Mouse (Mus musculus) inflammation-experienced regulatory T-cells, adult 6 months (primary cell): ENCODE data around the gene Isg20. TPM values are rescaled to one million over a fixed set of nuclear protein-coding genes. Genes with fewer than 3 reads are reported as not detected.

Source experiments
- ATAC-seq: one replicate; pipeline ENCODE4 v1.8.0; 2017
- polyA plus RNA-seq, 3 experiments: library from polyadenylated mRNA; unstranded; fragments of 100-300 nt; shearing (Covaris generic); gene quantifications; one replicate each; pipeline ENCODE4 v1.2.1; 2017

The Isg20 gene
- polyA plus RNA-seq, 3 experiments from 2014 or later, result 89.9 to 95.8 (median 92.5) TPM

DNA sequence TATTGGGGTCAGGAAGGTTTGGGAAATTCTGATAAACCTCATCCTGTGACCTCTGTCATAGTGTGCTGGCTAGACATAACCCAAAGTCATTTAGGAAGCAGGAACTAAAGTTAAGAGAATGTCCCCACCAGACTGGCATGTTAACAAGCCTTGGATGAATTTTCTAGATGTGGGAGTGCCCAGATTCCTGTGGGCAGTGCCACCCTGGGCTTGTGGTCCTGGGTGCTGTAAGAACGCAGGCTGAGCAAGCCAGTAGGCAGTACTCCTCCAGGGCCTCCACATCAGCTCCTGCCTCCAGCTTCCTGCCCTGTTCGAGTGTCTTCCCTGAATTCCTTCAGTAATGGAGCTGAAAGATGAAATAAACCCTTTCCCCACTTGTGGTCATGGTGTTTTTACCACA is 9.0 kb upstream of the Isg20 start:
- no peak for ATAC-seq

DNA sequence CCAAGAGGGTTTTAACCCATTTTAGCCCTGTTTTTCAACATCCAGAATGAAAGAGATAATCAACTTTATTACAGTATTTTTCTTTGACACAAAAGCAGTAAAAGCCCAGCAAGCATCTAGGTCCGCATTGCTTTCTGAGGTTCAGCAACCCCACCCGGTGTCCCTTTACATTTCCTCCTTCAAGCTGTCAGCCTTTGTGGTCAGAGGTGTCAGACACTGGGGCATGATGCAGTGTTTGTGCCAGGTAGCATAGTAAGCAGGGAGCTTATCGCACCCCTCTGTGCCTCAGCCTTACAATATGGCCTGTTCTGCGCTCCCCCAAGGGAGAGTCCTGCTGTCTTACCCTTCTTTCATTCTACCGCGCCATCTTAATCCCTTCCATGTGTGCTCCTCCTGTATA is 4.2 kb upstream of the Isg20 start:
- no peak for ATAC-seq

DNA sequence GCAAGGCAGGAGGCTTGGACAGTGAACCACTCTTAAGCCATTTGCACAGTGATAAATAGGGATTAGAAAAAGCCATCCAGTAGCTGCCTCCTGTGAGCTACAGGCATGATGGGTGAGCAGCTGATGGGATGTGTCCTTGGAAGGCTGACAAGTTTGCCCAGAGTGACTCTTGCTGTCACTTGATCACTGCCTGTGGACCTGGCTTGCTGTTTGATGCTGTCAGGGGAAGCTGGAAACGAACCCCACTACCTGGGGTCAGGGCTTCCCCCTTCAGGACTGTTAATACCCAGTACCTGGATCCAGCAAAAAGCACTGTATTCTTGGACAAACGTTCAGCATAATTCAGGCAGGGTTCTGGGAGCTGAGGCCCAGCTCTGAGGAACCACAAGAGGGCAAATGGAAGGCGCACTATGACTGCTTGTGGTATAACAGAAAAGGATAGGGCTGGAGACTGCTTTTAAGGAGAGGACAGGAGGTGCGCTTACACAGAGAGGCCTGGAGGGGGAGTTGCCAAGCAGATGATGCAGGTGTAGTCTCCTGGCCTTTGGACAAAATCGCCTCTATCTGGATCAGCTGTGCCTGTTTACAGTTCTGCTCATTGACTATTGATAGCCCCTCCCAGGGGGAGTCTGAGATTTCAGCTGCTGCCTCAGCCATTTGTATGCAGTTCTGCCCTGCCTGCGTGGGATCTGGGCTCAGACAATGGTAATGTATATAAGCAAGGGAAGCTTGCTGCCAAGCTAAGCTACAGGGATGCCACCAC is 2.7 kb upstream of the Isg20 start:
- no peak for ATAC-seq

DNA sequence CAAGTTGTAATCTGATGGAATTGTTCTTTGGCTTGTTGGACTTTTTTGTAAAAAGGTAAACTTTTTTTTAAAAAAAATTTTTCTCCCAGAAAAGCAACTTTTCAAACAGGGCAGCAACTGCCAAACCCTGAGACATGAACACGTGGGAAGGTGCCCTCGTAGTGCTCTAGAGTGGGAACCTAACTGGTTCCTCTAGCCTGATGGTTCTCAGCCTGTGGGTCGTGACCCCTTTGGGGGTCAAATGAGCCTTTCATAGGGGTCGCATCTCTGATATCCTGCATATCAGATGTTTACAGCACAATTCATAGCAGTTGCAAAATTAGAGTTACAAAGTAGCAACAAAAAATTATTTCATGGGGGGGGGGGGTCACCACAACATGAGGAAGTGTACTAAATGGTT is 2.0 kb upstream of the Isg20 start:
- ATAC-seq, result no peak

DNA sequence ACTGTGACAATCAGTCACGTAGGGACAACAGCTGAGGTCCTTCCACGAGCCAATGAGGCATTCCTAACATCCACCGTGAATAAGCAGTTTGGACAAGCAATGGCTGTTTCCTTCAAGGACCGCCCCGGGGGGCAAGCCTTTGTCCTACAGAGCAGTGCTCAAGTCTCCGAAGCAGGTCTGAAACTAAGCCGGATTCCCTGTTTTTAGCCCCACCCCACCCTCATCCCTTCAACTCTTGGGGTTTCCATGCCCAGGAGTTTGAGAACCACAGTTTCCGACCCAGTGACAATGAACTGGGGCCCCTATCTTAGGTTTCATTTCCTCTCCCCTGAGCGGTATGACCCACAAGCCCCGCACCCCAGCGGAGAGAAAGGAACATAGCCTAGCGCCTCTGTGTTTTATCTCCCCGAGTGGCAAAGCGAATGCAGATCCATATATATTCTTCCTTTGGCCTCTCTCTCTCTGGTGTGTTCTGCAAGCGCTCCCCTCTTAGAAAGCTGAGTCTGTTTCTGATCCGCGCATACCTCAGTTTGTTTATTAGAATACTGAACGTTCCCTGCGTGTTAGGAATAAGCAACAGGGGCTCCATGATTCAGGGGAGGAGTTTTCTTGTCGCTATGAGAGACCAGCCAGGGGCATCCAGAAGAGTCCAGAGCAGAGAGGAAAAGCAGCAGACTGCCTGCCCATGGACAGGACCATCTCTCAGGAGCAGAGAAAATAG is 811 bp upstream of the Isg20 start:
- peak; percentile 75 for ATAC-seq

DNA sequence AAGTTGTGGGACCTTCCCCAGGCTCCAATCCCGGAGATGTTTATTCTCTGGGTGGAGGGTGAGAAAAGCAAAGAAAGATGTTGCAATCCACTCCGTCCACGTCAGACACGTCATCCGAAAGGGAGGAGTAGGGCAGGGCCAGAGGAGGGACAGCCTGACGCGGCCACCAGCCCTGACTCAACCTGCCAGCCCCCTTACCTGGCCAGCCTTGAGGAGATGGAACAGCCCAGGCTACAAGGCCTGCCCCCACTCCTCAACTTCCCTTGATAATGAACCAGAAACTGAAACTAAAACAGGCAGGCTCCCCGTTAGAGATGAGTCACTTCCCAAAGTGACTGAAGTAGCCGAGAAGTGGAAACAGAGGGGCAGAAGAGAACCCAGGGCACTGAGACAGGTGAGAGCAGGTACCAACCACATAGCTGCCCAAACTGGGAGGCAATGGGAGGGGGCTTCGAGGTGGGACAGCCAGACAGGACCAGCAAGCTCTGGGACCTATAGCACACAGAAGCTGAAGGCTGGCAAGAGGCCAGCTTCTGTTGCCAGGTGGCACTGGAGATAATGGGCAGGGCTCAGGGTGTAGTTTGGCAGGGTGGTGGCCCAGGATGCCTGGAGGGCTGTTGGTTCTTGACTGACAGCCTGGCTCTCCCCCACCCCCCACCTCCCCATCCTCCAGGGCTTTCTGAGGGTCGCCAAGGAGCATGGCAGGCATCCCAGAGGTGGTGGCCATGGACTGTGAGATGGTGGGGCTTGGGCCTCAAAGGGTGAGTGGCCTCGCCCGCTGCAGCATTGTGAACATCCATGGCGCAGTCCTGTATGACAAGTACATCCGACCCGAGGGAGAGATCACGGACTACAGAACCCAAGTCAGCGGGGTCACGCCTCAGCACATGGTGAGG is 673 bp downstream of the Isg20 start:
- peak; percentile 85 for ATAC-seq

DNA sequence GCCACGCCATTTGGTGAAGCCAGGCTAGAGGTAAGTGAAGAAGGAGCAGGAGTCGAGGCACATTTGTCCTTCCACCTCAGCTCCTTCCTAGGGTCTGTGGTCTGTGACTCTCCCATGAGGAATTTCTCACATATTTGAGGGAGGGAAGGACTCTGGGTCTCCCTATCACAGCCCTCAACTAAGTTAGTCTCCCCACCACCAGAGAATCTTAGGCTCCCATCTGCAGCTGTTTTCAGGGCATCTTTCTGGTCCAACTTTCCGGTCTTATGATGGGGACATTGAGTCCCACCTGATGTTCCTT is 1.3 kb downstream of the Isg20 start:
- no peak for ATAC-seq

DNA sequence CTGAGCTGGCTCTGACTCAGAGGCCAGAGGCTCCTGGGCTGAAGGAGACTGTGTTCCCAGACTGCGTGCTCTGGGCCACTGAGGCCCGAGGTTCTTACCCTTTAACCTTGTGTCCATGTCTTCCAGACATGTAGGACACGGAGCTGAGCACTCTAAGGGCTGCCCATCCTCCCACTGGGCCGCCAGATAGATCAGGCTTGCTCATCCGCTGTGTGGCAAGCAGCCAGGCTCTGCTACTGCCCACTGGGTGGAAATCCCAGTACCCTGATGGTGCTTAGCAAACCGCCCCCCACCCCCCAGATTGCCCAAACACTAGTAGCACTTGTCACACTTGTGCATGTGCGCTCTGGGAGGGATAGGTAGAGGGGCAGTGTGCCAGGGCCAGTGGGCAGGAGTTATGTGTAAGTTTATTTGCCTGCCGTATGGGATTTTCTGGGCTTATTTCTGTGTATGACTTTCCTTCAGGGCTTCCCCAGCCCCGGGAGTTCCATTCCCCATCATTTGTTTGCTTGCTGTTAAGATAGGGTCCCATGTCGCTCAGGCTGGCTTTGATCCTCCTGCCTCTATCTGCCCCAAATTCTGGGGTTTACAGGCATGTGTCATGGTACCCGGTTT is 1.8 kb downstream of the Isg20 start:
- no peak for ATAC-seq

DNA sequence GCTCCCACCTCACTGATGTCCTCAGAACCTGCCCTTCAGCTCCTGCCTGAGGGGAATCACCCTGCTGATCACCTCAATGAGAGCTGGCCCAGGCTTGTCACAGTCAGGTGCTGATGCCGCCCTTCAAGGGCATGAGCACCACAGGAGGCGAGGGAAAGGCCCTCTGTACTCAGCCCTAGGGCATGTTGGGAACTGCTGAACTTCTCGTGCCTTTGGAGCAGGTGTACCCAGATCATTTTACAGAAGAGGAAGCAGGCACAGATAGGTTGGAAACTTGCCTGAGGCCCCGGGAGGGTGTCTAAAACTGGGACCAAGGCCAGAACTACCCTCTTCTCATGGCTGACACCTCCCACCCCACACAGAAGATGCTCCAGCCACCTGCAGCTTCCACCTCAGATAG is 5.5 kb downstream of the Isg20 start:
- no peak for ATAC-seq

DNA sequence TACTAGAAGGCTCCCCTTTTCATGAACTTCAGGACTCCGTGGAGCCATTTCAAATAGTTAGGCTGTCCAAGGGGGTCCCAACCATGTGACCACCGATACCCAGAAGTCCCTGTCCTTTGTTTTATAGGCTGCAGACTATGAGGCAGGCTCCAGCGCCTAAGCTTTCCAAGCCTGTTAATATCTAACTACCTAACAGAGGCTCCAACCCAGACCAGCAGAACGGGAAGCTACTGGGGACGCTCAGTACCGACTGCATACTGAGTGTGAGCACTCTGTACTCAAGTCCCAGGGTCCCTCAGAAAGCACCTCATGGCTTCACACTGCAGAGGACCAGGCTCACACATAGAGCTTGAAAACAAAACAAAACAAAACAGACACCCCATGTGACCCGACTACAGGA is 9.3 kb downstream of the Isg20 start:
- ATAC-seq, result no peak

DNA sequence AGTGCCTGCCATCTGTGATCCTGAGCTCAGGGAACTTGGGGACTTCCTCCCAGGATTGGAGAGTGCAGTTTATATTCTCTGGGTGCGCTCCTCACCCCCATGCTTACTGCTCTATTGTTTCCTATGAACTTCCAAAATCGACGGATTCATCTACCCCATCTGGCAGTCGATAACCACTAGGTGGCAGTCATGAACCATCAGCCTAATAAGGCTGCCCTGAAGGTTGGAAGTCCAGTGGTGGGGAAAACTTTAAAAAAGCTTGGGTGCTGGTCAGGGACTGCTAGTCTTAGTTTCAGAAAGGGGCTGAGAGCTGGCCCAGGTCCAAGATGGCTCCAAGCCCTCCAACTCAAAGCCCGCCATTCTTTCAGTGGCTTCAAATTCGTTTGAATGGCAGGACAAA is 11.1 kb downstream of the Isg20 start:
- ATAC-seq, result peak; percentile 74

DNA sequence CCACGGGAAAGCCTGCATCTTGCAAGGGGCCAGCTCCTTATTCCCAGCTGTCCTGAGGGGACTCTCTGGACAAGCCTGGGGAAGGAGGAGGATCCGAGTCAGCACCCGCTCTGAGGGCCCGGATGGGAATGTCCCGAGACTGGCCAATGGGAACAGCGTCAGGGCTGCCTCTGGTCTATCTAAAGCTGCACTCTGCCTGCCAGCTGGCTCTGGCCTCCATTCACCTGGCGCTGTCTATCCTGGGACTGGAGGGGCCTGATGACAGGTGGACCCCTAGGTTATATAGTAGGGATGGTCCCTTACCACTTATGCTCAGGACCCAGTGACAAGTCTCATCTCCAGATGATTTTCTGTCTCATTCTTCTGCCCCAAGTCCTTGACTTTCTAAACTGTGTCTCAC is 11.6 kb downstream of the Isg20 start:
- ATAC-seq, result no peak

DNA sequence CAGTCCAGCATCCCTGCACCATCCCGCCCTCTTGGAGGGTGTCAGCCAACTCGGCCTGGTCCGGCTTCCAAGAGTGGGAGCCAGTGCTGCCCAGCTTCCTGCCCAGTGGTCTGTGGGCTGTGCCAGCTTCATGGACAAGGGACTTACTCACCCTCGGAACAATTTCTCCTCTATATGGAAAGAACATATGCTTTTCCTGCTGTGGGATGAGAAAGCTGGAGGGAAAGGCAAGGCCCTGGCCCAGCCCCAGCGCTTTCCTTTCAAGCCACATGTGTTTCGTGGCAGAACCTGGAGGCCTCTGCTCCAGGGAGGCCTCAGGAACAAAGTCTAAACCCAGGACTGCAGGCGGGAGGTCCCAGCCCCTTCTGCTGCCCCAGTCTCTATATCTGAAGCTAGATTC is 12.5 kb downstream of the Isg20 start:
- ATAC-seq, result no peak

DNA sequence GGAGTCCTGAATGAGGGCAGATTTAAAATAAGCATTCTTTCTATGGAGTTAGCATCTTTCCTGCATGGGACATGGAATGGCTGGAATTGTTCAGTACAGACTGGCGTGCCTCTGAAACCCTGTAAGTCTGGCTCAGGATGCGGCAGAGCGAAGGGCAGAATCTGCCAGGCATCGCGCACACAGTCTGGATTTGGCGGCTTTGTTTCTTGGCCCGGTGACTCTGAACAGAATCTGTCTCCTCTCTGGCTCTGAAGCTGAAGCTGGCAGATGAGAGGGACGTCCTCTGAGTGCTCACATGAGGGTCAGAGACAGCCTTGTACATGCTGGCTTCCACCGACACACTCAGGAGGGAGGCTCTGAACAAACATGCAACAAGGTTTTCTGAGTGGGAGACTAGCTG is 12.9 kb downstream of the Isg20 start:
- no peak for ATAC-seq

DNA sequence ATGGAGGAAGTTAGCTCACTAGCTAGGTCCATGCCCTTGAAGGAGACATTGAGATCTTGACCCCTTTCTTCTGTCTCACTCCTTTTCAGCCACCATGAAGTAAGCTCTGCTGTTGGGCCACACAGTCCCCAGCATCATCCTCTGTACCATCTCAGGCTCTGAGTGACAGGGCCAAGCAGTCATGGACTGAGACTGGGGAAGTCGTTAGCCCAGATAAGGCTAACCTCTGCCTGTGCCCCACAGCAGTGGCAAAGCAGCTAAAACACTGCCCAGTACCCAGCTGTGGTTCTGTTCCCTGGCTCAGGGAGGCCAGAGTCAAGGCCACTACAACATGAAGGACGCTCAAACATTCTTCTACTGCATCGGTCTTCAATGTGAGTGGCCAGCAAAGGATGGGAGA is 14.0 kb downstream of the Isg20 start:
- no peak for ATAC-seq

DNA sequence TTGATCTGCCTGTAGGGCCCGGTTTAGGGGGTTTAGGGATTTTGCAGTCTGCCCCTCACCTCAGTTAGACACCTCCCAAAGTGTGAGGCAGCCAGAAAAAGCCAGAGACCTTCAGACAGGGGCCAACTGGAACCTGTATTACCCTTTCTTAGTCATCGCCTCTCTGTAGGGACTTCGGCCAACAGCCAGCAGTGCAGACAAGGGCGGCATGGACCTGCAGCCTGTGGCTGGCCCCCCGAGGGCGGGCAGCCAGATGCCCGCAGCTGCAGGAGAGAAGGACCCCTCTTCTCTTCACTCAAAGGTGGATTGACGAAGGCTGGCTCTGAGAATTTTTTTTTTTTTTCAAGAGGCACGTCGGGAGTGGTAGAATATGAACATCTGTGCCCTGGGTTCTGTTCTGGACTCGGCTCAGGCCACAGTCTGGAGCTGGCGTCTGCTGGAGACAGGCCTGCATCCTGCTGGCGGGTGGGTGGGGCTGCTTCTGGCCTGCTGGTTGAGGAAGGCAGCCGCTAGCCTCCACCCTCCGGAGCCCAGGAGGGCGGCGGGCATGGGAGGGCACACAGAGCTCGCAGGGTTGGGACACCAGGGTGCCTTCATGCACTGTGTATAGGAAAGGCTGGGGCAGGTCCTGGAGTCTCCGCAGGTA is 25.9 kb downstream of the Isg20 start:
- ATAC-seq, result no peak

DNA sequence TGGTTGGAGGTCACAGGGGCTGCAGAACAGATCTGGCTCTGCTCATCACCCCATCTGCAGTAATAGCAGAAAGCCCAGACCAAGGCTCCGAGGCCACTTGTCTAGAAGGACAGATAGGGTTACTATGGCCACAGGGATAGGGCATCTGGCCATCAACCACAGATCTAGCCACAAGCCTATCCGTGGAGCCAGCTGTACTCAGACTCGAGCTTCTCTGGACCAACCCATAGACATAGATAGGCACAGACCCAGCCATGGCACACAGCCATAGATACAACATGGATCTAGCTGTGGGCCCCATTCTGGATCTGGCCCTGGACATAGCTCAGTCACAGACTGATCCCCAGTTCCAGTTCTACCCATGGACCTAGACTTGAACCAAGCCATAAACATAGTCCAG is 27.7 kb downstream of the Isg20 start:
- no peak for ATAC-seq

DNA sequence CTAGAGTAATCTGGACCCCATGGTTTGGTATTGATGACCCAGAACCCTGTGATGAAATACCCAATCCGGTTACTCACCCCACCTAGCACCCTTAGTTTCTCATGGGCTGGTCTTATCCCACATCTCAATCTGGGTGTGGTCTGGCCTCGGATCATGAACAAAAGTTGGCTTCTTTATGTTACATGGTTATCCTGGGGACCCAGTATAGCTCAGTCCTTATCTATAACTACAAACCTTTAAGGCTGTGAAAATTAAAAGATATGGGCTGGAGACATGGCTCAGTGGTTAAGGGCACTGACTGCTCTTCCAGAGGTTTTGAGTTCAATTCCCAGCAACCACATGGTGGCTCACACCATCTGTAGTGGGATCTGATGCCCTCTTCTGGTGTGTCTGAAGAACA is 29.3 kb downstream of the Isg20 start:
- ATAC-seq, result no peak

DNA sequence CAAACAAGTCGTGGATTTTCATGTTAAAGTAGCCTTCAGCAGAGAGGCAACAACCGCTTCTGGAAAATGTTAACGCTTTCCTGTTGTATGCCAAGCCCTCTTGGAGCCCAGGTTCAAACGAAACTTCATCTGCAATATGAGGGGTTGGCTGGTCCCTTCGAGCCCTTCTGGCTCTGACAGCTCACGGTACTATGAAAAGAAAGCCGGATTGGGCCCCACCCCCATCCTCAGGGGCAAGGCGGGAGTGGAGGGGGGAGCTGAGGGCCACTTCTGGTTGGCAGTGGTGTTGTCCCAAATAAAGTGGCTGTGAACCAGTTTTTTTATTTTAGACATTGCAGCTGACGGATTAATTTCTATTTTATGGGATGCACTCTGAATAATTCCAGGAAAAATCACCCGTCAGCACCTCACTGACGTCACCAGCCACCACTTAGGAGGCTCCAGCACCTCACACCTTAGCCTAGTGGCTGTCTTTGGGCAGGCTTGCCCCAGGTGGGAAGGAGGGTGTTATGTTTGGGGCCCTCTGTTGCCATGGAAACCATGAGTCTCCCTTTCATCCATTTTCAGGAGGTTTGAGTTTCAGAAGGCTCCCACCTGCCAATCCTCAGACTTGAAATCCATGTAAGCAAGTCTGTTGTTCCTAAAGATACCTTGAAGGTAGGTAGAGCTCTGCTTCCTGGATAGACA is 40.8 kb downstream of the Isg20 start:
- ATAC-seq, result no peak

DNA sequence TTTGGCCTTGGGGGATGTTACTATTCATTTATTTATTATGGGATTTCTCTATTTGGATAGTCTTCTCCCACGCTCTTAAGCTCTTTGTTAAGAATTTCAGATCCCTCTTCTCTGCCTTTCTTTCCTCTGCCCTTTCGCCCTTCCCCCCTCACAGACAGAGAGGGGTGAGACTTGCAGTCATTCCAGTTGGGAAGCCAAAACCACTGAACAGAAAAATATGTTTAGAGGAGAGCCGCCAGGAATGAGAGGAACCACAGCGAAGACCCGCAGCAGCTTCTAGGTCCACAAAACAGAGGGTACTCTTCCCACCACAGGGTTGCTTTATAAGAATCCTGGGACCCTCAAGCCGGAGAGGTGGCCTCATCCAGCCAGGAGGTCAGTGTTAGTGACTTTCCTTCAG is 41.4 kb downstream of the Isg20 start:
- ATAC-seq, result no peak

DNA sequence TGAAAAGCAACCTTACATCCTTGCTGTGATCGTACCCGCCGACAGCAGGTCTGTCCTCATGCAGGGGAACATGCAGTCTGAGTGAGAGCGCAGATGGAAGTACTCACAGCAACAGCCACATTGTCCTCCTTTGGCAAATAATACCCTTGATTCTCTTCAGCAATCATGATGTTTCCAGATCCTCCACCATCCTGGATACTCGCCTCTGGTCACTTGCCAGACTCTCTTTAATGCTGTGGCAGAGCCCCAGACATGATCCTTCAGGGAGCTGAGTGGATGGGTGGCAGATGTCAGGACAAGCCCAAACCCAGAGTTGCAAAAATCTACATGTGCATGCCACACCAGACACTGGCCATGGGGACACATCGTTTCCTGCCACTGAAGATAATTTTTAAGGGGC is 41.9 kb downstream of the Isg20 start:
- no peak for ATAC-seq

DNA sequence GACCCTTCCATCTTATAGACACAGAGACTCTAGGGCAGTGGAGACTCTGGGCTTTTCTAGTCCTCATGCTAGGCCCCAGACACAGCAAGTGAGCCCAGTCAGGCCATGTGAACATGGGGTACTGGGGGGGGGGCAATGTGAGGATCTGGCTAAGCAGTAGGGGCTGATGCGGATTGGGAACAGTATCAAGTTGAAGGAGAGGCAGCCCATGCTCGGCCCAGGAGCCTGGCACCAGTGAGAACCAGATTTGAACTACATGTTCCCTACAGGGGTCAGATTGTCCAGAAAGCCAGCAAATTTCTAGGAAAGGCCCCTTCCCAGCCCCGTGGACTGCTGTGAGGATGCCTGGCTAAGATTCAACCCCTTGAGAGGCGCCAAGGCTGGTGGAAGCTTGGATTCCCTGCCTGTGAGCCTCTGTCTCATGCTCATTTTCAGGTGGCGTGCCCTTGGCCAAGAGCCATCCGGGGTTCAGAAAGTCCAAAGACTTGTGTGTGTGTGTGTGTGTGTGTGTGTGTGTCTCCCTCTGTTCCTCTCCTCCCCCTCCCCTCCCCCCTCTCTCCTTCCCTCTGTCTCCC is 45.4 kb downstream of the Isg20 start:
- ATAC-seq, result no peak
